31 mouse cellular contexts compared by ENCODE assay signal in the genomic region with DNA sequence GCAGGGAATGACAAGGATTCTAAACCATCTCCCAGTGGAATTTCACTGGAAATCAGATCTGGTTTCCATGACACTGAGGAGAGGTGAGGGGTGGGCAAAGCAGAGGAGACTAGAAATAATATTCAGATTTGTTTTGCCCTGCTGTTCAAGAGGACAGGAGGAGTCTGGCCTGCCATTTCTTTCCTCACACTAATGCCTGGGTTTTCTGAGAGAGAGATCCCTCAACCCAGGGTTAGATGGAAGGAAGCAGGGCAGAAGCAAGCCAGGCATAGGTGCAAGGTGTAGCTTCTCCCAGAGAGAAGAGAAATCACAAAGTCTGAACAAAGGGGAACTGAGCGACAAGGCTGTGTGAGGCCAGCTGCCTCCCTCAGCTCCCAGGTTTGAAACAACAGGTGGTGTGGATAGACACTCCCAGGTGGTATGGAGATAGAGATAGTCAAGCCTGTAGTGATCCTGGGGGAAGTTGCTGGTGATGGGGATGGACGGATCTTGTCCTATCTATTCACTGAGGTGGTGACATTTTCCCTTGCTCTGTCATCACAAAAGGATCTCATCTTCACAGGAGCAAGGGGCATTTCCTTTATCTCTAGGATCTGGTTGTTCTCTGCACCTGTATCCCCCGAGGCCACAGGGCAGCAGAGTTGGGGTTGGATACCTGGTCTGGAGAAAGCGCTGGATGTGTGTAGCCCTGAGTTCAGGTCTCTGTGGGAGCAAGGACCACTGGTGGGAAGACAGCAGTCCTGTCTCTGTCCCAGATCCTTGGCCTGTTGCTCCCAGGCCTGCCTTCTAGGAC. TPM values are rescaled to one million over a fixed set of nuclear protein-coding genes. Genes with fewer than 3 reads are reported as not detected.
A peak's percentile ranks its signal among the peaks of the same experiment; 100 is the strongest.
DNase-seq lines count a peak whose midpoint lies in the region; ATAC-seq and TF ChIP-seq lines count a peak whose summit lies in the region.
"Had no signal": no experiment of that assay in that cellular context is flagged by ENCODE, and none has a peak within 500 bp of the region (broad histone marks: within the 10 kb centered on the region; RNA-seq: fewer than 3 reads in every experiment).

No protein-coding gene starts in this region.

- H3K4me3 ChIP-seq in heart, postnatal 0 days (ENCODE audit: low read depth, low read length) = no peak overlapping the region
- no peak overlapping the region for H3K4me3 ChIP-seq in spleen, adult 2 months (ENCODE audit: extremely low read depth, insufficient read depth, insufficient read length)
- H3K4me3 ChIP-seq: embryonic facial prominence, embryonic 13.5 days; erythroblast, embryonic 14.5 days; forebrain, embryonic 12.5 days; forebrain, embryonic 15.5 days; heart, embryonic 10.5 days; heart, embryonic 13.5 days; hindbrain, embryonic 12.5 days; hindbrain, embryonic 15.5 days had no signal

- H3K27ac ChIP-seq in heart, postnatal 0 days (ENCODE audit: low read depth) = peak overlapping the region; percentile 57; the same call in 1 of the 2 replicates
- peak overlapping the region; percentile 93 for H3K27ac ChIP-seq in spleen, adult 2 months (ENCODE audit: insufficient read depth, low read length)
- H3K27ac ChIP-seq: embryonic facial prominence, embryonic 13.5 days; forebrain, embryonic 12.5 days; forebrain, embryonic 15.5 days; heart, embryonic 10.5 days; heart, embryonic 13.5 days; hindbrain, embryonic 12.5 days; hindbrain, embryonic 15.5 days had no signal

- no peak for DNase-seq in heart, postnatal 0 days (ENCODE audit: low spot score)
- DNase-seq in heart, adult 8-10 months (ENCODE audit: low spot score) = no peak
- no peak for DNase-seq in spleen, adult 2 months (ENCODE audit: low read depth in 1 of 2, low spot score in 2 of 2)
- DNase-seq in spleen, adult 12 weeks (ENCODE audit: low spot score) = no peak
- peak; percentile 61 to 67 for DNase-seq in thymus, postnatal 36 days
- DNase-seq in layer of hippocampus, postnatal 10 days (ENCODE audit: low spot score in 2 of 2) = no peak
- DNase-seq in kidney, adult 11 months = no peak
- DNase-seq: adrenal gland, postnatal 14 days; cerebellum, adult 11 months; cerebellum, adult 2 months; cerebellum, adult 9-11 months; cerebellum, postnatal 25 days; gastrocnemius, postnatal 25 days; heart, adult 18-20 months had no signal

- H3K27me3 ChIP-seq in heart, postnatal 0 days (ENCODE audit: control insufficient read depth, insufficient read depth, low read length) = no peaks in the 10 kb centered on the region
- no peaks in the 10 kb centered on the region for H3K27me3 ChIP-seq in spleen, adult 2 months (ENCODE audit: control insufficient read depth, insufficient read depth, low read length)
- H3K27me3 ChIP-seq: embryonic facial prominence, embryonic 13.5 days; forebrain, embryonic 12.5 days; forebrain, embryonic 15.5 days; heart, embryonic 13.5 days; hindbrain, embryonic 12.5 days; hindbrain, embryonic 15.5 days had no signal

- ATAC-seq in heart, postnatal 0 days (ENCODE audit: insufficient read depth, low read depth) = no peak
- ATAC-seq in activated CD4-positive, CD25-positive, alpha-beta regulatory T cell, adult 4 months = peak; percentile 2
- ATAC-seq: forebrain, embryonic 15.5 days had no signal

- no peaks in the 10 kb centered on the region for H3K9me3 ChIP-seq in heart, postnatal 0 days (replicated peaks; ENCODE audit: control insufficient read depth, low read length)
- H3K9me3 ChIP-seq: embryonic facial prominence, embryonic 13.5 days; forebrain, embryonic 15.5 days; heart, embryonic 10.5 days; hindbrain, embryonic 15.5 days had no signal

- no peak for TF ChIP-seq EP300 in heart, postnatal 0 days (IDR thresholded peaks at IDR 0.05; ENCODE audit: low read depth)

- H3K4me2 ChIP-seq in heart, postnatal 0 days (ENCODE audit: low read depth, low read length) = no peak overlapping the region
- H3K4me2 ChIP-seq: embryonic facial prominence, embryonic 13.5 days; forebrain, embryonic 12.5 days; forebrain, embryonic 15.5 days; heart, embryonic 13.5 days; hindbrain, embryonic 12.5 days; hindbrain, embryonic 15.5 days had no signal

- TF ChIP-seq CTCF in heart, postnatal 0 days (IDR thresholded peaks at IDR 0.05; ENCODE audit: low read depth) = no peak
- TF ChIP-seq CTCF in spleen, adult 2 months (IDR thresholded peaks at IDR 0.05; ENCODE audit: extremely low read depth, insufficient read depth, insufficient read length, insufficient replicate concordance) = no peak

- no peak for TF ChIP-seq POLR2A in spleen, adult 2 months (IDR thresholded peaks at IDR 0.05; ENCODE audit: low read depth, low read length)

- WGBS in heart, postnatal 0 days = 74% methylated on average over 4 of the region's 4 CpGs
- WGBS in spleen, adult 2 months = 79% methylated on average over 4 of the region's 4 CpGs

- H3K4me1 ChIP-seq in heart, postnatal 0 days (ENCODE audit: control insufficient read depth, insufficient read depth) = no peaks in the 10 kb centered on the region
- peaks cover 13% of the 10 kb centered on the region; the same call in 1 of the 2 replicates for H3K4me1 ChIP-seq in spleen, adult 2 months (ENCODE audit: control insufficient read depth, insufficient read depth, insufficient read length)
- H3K4me1 ChIP-seq: forebrain, embryonic 12.5 days; forebrain, embryonic 15.5 days; heart, embryonic 10.5 days; heart, embryonic 13.5 days; hindbrain, embryonic 12.5 days; hindbrain, embryonic 15.5 days had no signal

- no peaks in the 10 kb centered on the region for H3K36me3 ChIP-seq in heart, postnatal 0 days (replicated peaks; ENCODE audit: control insufficient read depth, insufficient read depth, low read length)
- H3K36me3 ChIP-seq in spleen, adult 2 months (ENCODE audit: control insufficient read depth, insufficient read depth, low read length) = no peaks in the 10 kb centered on the region
- H3K36me3 ChIP-seq: embryonic facial prominence, embryonic 13.5 days; forebrain, embryonic 12.5 days; forebrain, embryonic 15.5 days; heart, embryonic 10.5 days; heart, embryonic 13.5 days; hindbrain, embryonic 12.5 days; hindbrain, embryonic 15.5 days had no signal

- no peak overlapping the region for H3K9ac ChIP-seq in heart, postnatal 0 days (replicated peaks; ENCODE audit: low read depth, low read length)
- H3K9ac ChIP-seq: embryonic facial prominence, embryonic 13.5 days; forebrain, embryonic 12.5 days; forebrain, embryonic 15.5 days; heart, embryonic 13.5 days; hindbrain, embryonic 12.5 days; hindbrain, embryonic 15.5 days had no signal

RNA-seq across cellular contexts. Expression of gene Fam240a, which starts 8.6 kb away (rescaled TPM):
- not detected in 2 replicates for total RNA-seq in heart, postnatal 0 days (2014; rRNA removed; ENCODE audit: low replicate concordance)
- not detected in 2 replicates for polyA plus RNA-seq in heart, postnatal 0 days (2015; fragmentation: Nextera tagmentation; extraction: Ambion mirVana)
- total RNA-seq in heart, adult 8-10 months (2022) = not detected
- 0.25 and 0.35 TPM in 2 replicates for polyA plus RNA-seq in spleen, adult 2 months (2012; rRNA removed)
- under 1 TPM in 1 of 2 experiments, not detected in 1; 0.95 TPM for polyA plus RNA-seq in activated CD4-positive, CD25-positive, alpha-beta regulatory T cell, adult 4 months (2017; shearing (Covaris generic))
- total RNA-seq in layer of hippocampus, postnatal 10 days (2021) = not detected
- total RNA-seq: adrenal gland, adult 18-20 months; adrenal gland, postnatal 14 days; adrenal gland, postnatal 4 days; common myeloid progenitor, adult 5-6 weeks; heart, adult 18-20 months; heart, postnatal 25 days; hematopoietic stem cell, adult 5-6 weeks had no signal
- polyA plus RNA-seq: cerebellum, adult 2 months; embryonic facial prominence, embryonic 13.5 days; erythroblast, embryonic 14.5 days; forebrain, embryonic 12.5 days; forebrain, embryonic 15.5 days; gonadal fat pad, adult 2 months; heart, embryonic 10.5 days; heart, embryonic 13.5 days; heart, embryonic 16.5 days; hindbrain, embryonic 12.5 days; hindbrain, embryonic 15.5 days had no signal

RNA-seq across cellular contexts. Expression of gene Tmie, which starts 28.1 kb away (rescaled TPM):
- total RNA-seq in heart, postnatal 0 days (2014; rRNA removed; ENCODE audit: low replicate concordance) = 2.1 TPM in 1 of 2 replicates, not detected in the other
- 0.71 and 0.81 TPM in 2 replicates for polyA plus RNA-seq in heart, postnatal 0 days (2015; fragmentation: Nextera tagmentation; extraction: Ambion mirVana)
- total RNA-seq in heart, adult 8-10 months (2022) = 1 to 10 TPM; 1.1 to 2.0 (median 1.6) TPM
- 2.9 and 3.0 TPM in 2 replicates for polyA plus RNA-seq in spleen, adult 2 months (2012; rRNA removed)
- polyA plus RNA-seq in activated CD4-positive, CD25-positive, alpha-beta regulatory T cell, adult 4 months (2017; shearing (Covaris generic)) = 1 to 10 TPM in 1 of 2 experiments, under 1 TPM in 1; 0.90 to 2.2 TPM
- total RNA-seq in layer of hippocampus, postnatal 10 days (2021) = 1 to 10 TPM; 1.7 to 1.8 TPM
- polyA plus RNA-seq: erythroblast, embryonic 14.5 days had no signal

RNA-seq across cellular contexts. Expression of gene Als2cl, which starts 28.4 kb away (rescaled TPM):
- total RNA-seq in heart, postnatal 0 days (2014; rRNA removed; ENCODE audit: low replicate concordance) = 5.5 and 6.0 TPM in 2 replicates
- polyA plus RNA-seq in heart, postnatal 0 days (2015; fragmentation: Nextera tagmentation; extraction: Ambion mirVana) = 1.3 and 2.1 TPM in 2 replicates
- 10 to 100 TPM; 11.5 to 19.1 (median 14.7) TPM for total RNA-seq in heart, adult 8-10 months (2022)
- polyA plus RNA-seq in spleen, adult 2 months (2012; rRNA removed) = 58.9 and 64.3 TPM in 2 replicates
- 10 to 100 TPM in 1 of 2 experiments, 1 to 10 TPM in 1; 9.8 to 10.3 TPM for polyA plus RNA-seq in activated CD4-positive, CD25-positive, alpha-beta regulatory T cell, adult 4 months (2017; shearing (Covaris generic))
- 10 to 100 TPM; 11.6 to 15.4 TPM for total RNA-seq in layer of hippocampus, postnatal 10 days (2021)

RNA-seq across cellular contexts. Expression of gene Tdgf1, which starts 37.9 kb away (rescaled TPM):
- total RNA-seq in heart, postnatal 0 days (2014; rRNA removed; ENCODE audit: low replicate concordance) = not detected in 2 replicates
- not detected in 2 replicates for polyA plus RNA-seq in heart, postnatal 0 days (2015; fragmentation: Nextera tagmentation; extraction: Ambion mirVana)
- not detected for total RNA-seq in heart, adult 8-10 months (2022)
- 0.08 and 0.14 TPM in 2 replicates for polyA plus RNA-seq in spleen, adult 2 months (2012; rRNA removed)
- 1 to 10 TPM; 2.2 TPM for polyA plus RNA-seq in activated CD4-positive, CD25-positive, alpha-beta regulatory T cell, adult 4 months (2017; shearing (Covaris generic))
- total RNA-seq in layer of hippocampus, postnatal 10 days (2021) = not detected
- total RNA-seq: adrenal gland, adult 18-20 months; adrenal gland, postnatal 14 days; common myeloid progenitor, adult 5-6 weeks; gastrocnemius, adult 8-10 months; gastrocnemius, postnatal 25 days; heart, adult 18-20 months; heart, postnatal 25 days; hematopoietic stem cell, adult 5-6 weeks had no signal
- polyA plus RNA-seq: erythroblast, embryonic 14.5 days; forebrain, embryonic 12.5 days; forebrain, embryonic 15.5 days; heart, embryonic 13.5 days; heart, embryonic 16.5 days; hindbrain, embryonic 12.5 days had no signal

RNA-seq across cellular contexts. Expression of gene Lrrc2, which starts 43.3 kb away (rescaled TPM):
- total RNA-seq in heart, postnatal 0 days (2014; rRNA removed; ENCODE audit: low replicate concordance) = 7.1 and 11.4 TPM in 2 replicates
- polyA plus RNA-seq in heart, postnatal 0 days (2015; fragmentation: Nextera tagmentation; extraction: Ambion mirVana) = 14.6 and 21.0 TPM in 2 replicates
- total RNA-seq in heart, adult 8-10 months (2022) = 100 to 1,000 TPM; 286 to 346 (median 321) TPM
- 0.02 TPM in 1 of 2 replicates, not detected in the other for polyA plus RNA-seq in spleen, adult 2 months (2012; rRNA removed)
- polyA plus RNA-seq in activated CD4-positive, CD25-positive, alpha-beta regulatory T cell, adult 4 months (2017; shearing (Covaris generic)) = under 1 TPM; 0.13 to 0.58 TPM
- total RNA-seq in layer of hippocampus, postnatal 10 days (2021) = 1 to 10 TPM; 1.6 to 1.7 TPM
- polyA plus RNA-seq: erythroblast, embryonic 14.5 days; forebrain, embryonic 12.5 days had no signal

Comparison
In these comparisons a context has a peak if more than half of its experiments do, and no peak if none do; other contexts are left out.
1. DNase-seq: peak in thymus, postnatal 36 days (2 of 2); none in heart, postnatal 0 days (single experiment), heart, adult 8-10 months (single experiment), spleen, adult 2 months (0 of 2), spleen, adult 12 weeks (single experiment), layer of hippocampus, postnatal 10 days (0 of 2) and kidney, adult 11 months (single experiment).